8 mouse cellular contexts compared by ENCODE assay signal in genomic region chr6:83068706-83069487, GRCm38 (mm10). TPM values are rescaled to one million over a fixed set of nuclear protein-coding genes. Genes with fewer than 3 reads are reported as not detected.
DNase-seq lines count a peak whose midpoint lies in the region; ATAC-seq and TF ChIP-seq lines count a peak whose summit lies in the region.

No protein-coding gene starts in this region.

- peak overlapping the region; percentile 57 for H3K4me2 ChIP-seq in heart, embryonic 15.5 days
- H3K4me2 ChIP-seq in kidney, embryonic 15.5 days, result peak overlapping the region; percentile 62

- H3K27me3 ChIP-seq in heart, embryonic 15.5 days, result peaks cover 99% of the 10 kb centered on the region
- peaks cover 100% of the 10 kb centered on the region for H3K27me3 ChIP-seq in embryonic facial prominence, embryonic 10.5 days (replicated peaks; ENCODE audit: low read depth, poor library complexity, severe bottlenecking)
- H3K27me3 ChIP-seq in kidney, embryonic 15.5 days, result peaks cover 99% of the 10 kb centered on the region

- H3K4me3 ChIP-seq in heart, embryonic 15.5 days, result peak overlapping the region; percentile 37
- H3K4me3 ChIP-seq in embryonic facial prominence, embryonic 10.5 days, result peak overlapping the region; percentile 51
- peak overlapping the region; percentile 41 for H3K4me3 ChIP-seq in kidney, embryonic 15.5 days (replicated peaks)
- no peak overlapping the region for H3K4me3 ChIP-seq in left cerebral cortex, adult 2 months

- no peak for TF ChIP-seq CTCF in left cerebral cortex, adult 2 months (IDR thresholded peaks at IDR 0.05)

- no peak overlapping the region for H3K27ac ChIP-seq in heart, embryonic 15.5 days
- H3K27ac ChIP-seq in embryonic facial prominence, embryonic 10.5 days (replicated peaks), result 0 out of 2 replicates have a peak overlapping the region, but pooled peaks have one; percentile 14
- H3K27ac ChIP-seq in kidney, embryonic 15.5 days, result no peak overlapping the region
- no peak overlapping the region for H3K27ac ChIP-seq in left cerebral cortex, adult 2 months

- no peak for ATAC-seq in heart, embryonic 15.5 days (replicated peaks; ENCODE audit: insufficient number of reproducible peaks, insufficient read depth, low FRiP score, low read depth)
- ATAC-seq in kidney, embryonic 15.5 days (replicated peaks; ENCODE audit: low FRiP score), result no peak

- H3K36me3 ChIP-seq in heart, embryonic 15.5 days, result no peaks in the 10 kb centered on the region
- no peaks in the 10 kb centered on the region for H3K36me3 ChIP-seq in embryonic facial prominence, embryonic 10.5 days (replicated peaks)
- no peaks in the 10 kb centered on the region for H3K36me3 ChIP-seq in kidney, embryonic 15.5 days

- DNase-seq in heart, adult 9 months (ENCODE audit: low spot score in 2 of 2), result no peak
- peak; percentile 67 for DNase-seq in embryonic facial prominence, embryonic 10.5 days (ENCODE audit: low spot score)
- peak; percentile 70 for DNase-seq in neural tube, embryonic 10.5 days (ENCODE audit: extremely low spot score, low spot score)
- no peak for DNase-seq in ovary, adult 18-20 months (ENCODE audit: low spot score)
- DNase-seq in right cerebral cortex, postnatal 36 days (ENCODE audit: low spot score in 2 of 2), result no peak
- DNase-seq in left cerebral cortex, adult 2 months (ENCODE audit: extremely low spot score in 1 of 2, low spot score in 2 of 2), result no peak

- H3K9me3 ChIP-seq in heart, embryonic 15.5 days (replicated peaks), result no peaks in the 10 kb centered on the region
- no peaks in the 10 kb centered on the region for H3K9me3 ChIP-seq in embryonic facial prominence, embryonic 10.5 days
- no peaks in the 10 kb centered on the region for H3K9me3 ChIP-seq in kidney, embryonic 15.5 days (replicated peaks)

- intact Hi-C loops in left cerebral cortex, adult 2 months (cut with DNase I), result no loop called here

- under 1% methylated on average over 81 of the region's 81 CpGs for WGBS in heart, embryonic 15.5 days
- under 1% methylated on average over 81 of the region's 81 CpGs for WGBS in embryonic facial prominence, embryonic 10.5 days
- WGBS in kidney, embryonic 15.5 days, result under 1% methylated on average over 81 of the region's 81 CpGs

- H3K9ac ChIP-seq in heart, embryonic 15.5 days, result 0 out of 2 replicates have a peak overlapping the region, but pooled peaks have one; percentile 2
- H3K9ac ChIP-seq in kidney, embryonic 15.5 days, result no peak overlapping the region

- peaks cover 30% of the 10 kb centered on the region for H3K4me1 ChIP-seq in heart, embryonic 15.5 days (replicated peaks)
- H3K4me1 ChIP-seq in embryonic facial prominence, embryonic 10.5 days, result peaks cover 47% of the 10 kb centered on the region
- H3K4me1 ChIP-seq in kidney, embryonic 15.5 days, result peaks cover 33% of the 10 kb centered on the region

RNA-seq across cellular contexts. Expression of gene Tlx2, which starts 1.2 kb away (rescaled TPM):
- 0.37 and 1.5 TPM in 2 replicates for polyA plus RNA-seq in heart, embryonic 15.5 days (2015; fragmentation: Nextera tagmentation; extraction: Ambion mirVana)
- 8.4 and 10.4 TPM in 2 replicates for polyA plus RNA-seq in embryonic facial prominence, embryonic 10.5 days (2016; fragmentation: Nextera tagmentation; extraction: Ambion mirVana)
- 0.69 and 3.6 TPM in 2 replicates for polyA plus RNA-seq in kidney, embryonic 15.5 days (2015; fragmentation: Nextera tagmentation; extraction: Ambion mirVana)
- total RNA-seq in left cerebral cortex, adult 2 months (2021), result not detected

RNA-seq across cellular contexts. Expression of gene Pcgf1, which starts 8.8 kb away (rescaled TPM):
- 13.8 and 18.6 TPM in 2 replicates for polyA plus RNA-seq in heart, embryonic 15.5 days (2015; fragmentation: Nextera tagmentation; extraction: Ambion mirVana)
- polyA plus RNA-seq in embryonic facial prominence, embryonic 10.5 days (2016; fragmentation: Nextera tagmentation; extraction: Ambion mirVana), result 45.7 and 49.5 TPM in 2 replicates
- 36.5 and 37.8 TPM in 2 replicates for polyA plus RNA-seq in kidney, embryonic 15.5 days (2015; fragmentation: Nextera tagmentation; extraction: Ambion mirVana)
- total RNA-seq in left cerebral cortex, adult 2 months (2021), result 10 to 100 TPM; 24.3 to 27.0 TPM

RNA-seq across cellular contexts. Expression of gene Dqx1, which starts 11.3 kb away (rescaled TPM):
- 0.28 and 1.1 TPM in 2 replicates for polyA plus RNA-seq in heart, embryonic 15.5 days (2015; fragmentation: Nextera tagmentation; extraction: Ambion mirVana)
- polyA plus RNA-seq in embryonic facial prominence, embryonic 10.5 days (2016; fragmentation: Nextera tagmentation; extraction: Ambion mirVana), result 1.8 and 2.8 TPM in 2 replicates
- 3.1 and 4.0 TPM in 2 replicates for polyA plus RNA-seq in kidney, embryonic 15.5 days (2015; fragmentation: Nextera tagmentation; extraction: Ambion mirVana)
- under 1 TPM; 0.61 to 0.68 TPM for total RNA-seq in left cerebral cortex, adult 2 months (2021)

RNA-seq across cellular contexts. Expression of gene Htra2, which starts 13.8 kb away (rescaled TPM):
- polyA plus RNA-seq in heart, embryonic 15.5 days (2015; fragmentation: Nextera tagmentation; extraction: Ambion mirVana), result 71.2 and 83.4 TPM in 2 replicates
- polyA plus RNA-seq in embryonic facial prominence, embryonic 10.5 days (2016; fragmentation: Nextera tagmentation; extraction: Ambion mirVana), result 83.5 and 90.0 TPM in 2 replicates
- polyA plus RNA-seq in kidney, embryonic 15.5 days (2015; fragmentation: Nextera tagmentation; extraction: Ambion mirVana), result 83.9 and 87.5 TPM in 2 replicates
- 10 to 100 TPM; 42.2 to 47.0 TPM for total RNA-seq in left cerebral cortex, adult 2 months (2021)

RNA-seq across cellular contexts. Expression of gene Aup1, which starts 14.6 kb away (rescaled TPM):
- polyA plus RNA-seq in heart, embryonic 15.5 days (2015; fragmentation: Nextera tagmentation; extraction: Ambion mirVana), result 110 and 136 TPM in 2 replicates
- 148 and 172 TPM in 2 replicates for polyA plus RNA-seq in embryonic facial prominence, embryonic 10.5 days (2016; fragmentation: Nextera tagmentation; extraction: Ambion mirVana)
- 196 and 221 TPM in 2 replicates for polyA plus RNA-seq in kidney, embryonic 15.5 days (2015; fragmentation: Nextera tagmentation; extraction: Ambion mirVana)
- total RNA-seq in left cerebral cortex, adult 2 months (2021), result 100 to 1,000 TPM; 130 to 135 TPM

Comparison
In these comparisons a context has a peak if more than half of its experiments do, and no peak if none do; other contexts are left out.
1. DNase-seq: peak in embryonic facial prominence, embryonic 10.5 days (single experiment) and neural tube, embryonic 10.5 days (single experiment); none in heart, adult 9 months (0 of 2), ovary, adult 18-20 months (single experiment), right cerebral cortex, postnatal 36 days (0 of 2) and left cerebral cortex, adult 2 months (0 of 2).